Mouse (Mus musculus) olfactory bulb, adult 2 months (tissue): Measurements from ENCODE around the gene Crcp.

ENCODE experiments used
- CTCF ChIP-seq: fragments of 200-500 bp; IDR thresholded peaks from 2 replicates; pipeline ENCODE4 v1.5.1; 2012; ENCODE audit warnings: low read depth, mild to moderate bottlenecking, low read length, moderate library complexity; ENCODE audit not compliant: insufficient read depth
- POLR2A ChIP-seq: fragments of 200-500 bp; IDR thresholded peaks from 2 replicates; pipeline ENCODE4 v1.6.1; 2012; ENCODE audit warnings: mild to moderate bottlenecking, low read depth, low read length, moderate library complexity; ENCODE audit not compliant: insufficient read depth

GRCm38 (mm10) chr5:129991898-129992297 lies 37.2 kb upstream of the Crcp start:
- TF ChIP-seq CTCF, result no peak
- no peak for TF ChIP-seq POLR2A
